Mouse (Mus musculus): ENCODE data around the gene Klhl25.
"Not testable (repeated sequence)": the region's sequence is repeated elsewhere in the genome, so short reads cannot be mapped to it uniquely, and the experiment has no call there.

The Klhl25 gene

DNA sequence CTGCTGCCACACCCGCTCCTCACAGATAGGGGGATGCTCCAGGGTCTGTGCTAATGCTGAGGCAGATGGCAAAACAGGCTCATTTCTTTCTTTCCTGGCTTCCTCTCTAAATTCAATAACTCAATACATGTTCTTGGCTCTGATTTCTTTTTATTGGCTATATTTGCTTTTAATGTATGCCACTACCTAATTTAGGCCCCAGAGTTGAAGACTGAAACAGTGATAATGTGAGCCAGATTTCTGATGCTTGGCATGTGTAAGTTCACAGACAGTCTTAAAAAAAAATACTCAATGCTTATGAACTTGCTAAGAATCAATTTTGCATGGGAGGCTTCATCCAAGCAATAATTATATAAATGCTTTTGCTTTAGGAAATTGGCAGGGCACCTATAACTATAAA lies 2.2 kb upstream of the Klhl25 start:
- no peak for DNase-seq (ENCODE audit: low read depth, low spot score)

DNA sequence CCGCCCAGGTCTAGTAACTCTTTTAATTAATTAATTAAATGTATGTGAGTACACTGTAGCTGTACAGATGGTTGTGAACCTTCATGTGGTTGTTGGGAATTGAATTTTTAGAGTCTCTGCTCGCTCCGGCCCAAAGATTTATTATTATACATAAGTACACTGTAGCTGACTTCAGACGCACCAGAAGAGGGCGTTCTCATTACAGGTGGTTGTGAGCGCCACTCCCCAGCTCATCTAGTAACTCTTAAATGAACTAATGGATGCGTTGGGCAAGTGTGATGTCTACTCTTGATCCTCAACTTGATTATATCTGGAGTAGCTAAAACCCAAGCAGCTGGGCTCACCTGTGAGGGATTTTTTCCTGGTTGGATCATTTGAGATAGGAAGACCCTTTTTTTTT lies 1.2 kb upstream of the Klhl25 start:
- no peak for DNase-seq (ENCODE audit: low read depth, low spot score)

DNA sequence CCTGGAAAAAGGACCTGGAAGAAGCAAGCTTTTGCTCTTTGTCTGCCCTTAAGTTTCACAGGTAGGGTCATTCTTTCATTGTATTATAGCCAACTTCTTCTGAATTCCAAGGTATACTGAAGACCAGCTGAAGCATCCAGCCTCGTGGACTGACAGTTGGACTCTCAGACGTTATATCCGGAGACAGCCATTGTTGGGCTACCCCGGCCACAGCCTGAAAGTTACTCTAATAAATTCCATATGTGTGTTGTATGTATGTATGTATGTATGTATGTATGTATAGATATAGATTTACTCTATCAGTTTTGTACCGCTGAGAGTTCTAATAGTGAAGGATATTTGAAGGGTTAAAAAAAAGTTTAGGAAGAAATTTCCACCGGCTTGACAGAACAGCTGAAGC lies 621 bp upstream of the Klhl25 start:
- no peak for DNase-seq (ENCODE audit: low read depth, low spot score)

DNA sequence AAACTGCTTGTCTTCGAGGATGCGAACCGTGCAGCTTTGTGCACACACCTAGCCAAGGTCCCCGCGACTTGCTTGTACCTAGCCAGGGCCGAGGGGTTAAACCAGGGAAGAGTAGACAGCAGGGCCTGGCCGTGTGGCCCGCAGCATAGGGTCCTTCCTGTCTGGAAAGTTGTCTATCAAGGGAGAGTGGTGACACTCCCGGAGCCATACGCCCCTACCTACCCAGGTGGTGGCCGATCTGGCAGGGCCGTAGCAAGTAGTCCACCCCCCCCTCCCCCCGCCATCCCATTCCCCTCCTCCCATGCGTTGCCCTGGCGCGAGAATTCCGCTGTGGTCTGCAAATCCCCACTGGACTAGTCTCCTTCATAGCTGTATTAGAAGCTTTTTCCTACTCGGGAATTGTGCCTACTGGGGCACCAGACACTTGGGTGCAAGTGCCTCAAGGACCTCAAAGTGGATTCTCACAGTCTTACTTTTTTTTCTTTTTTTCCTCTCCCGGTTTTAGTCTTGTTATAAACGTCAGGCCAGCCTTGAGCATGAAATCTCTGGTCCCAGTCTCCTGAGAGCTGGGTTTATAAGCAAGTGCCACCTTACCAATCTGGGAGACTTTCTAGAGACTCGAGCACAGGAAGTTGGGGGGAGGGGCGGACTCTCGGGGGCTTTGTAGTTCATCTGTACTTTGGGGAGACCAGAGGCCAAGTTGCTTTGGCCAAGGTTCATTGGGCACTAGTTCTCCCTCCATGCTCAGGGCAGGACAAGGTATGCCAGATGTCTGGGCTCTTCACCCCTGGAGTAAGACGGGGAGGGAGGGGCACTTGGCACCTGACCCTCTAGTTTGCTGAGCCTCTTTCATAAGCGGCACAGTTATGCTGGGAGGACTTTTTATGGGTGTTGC lies 913 bp downstream of the Klhl25 start:
- DNase-seq (ENCODE audit: low read depth, low spot score): peak; percentile 48

DNA sequence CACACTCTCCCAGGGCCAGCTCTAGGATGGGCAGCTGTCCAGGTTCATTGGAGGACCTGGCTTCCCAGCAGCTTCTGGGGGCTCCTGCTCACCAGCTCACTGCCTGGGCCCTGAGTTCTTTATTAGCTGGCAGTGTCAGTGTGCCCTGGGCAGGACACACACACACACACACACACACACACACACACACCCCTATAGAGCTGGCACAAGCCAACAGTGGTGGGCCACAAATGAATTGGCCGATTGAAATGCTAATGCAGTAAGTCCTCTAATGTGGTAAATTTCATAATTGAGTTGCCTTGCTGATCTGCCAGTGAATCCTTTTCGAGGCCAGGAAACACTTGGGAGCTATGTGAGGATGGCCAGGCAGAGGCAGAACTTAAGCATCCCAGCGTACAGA lies 2.3 kb downstream of the Klhl25 start:
- not testable (repeated sequence) for DNase-seq (ENCODE audit: low read depth, low spot score)

DNA sequence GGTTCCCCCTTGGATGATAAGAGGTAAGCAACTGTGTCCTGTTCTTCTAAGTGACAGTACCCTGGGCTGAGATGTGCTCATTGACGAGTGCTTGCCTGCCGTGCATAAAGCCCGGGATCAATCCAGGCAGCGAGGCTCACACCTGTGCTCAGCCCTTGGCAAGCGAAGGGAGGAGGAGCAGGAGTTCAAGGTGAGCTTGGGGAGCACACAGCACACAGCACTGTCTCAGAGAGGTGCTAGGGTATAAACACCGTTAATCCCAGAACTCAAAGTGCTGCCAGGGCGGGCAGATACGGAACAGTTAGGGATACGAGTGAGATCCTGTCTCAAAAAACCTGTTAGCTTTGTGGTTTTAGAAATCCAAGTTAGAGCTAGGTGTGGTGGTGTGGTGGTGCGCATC lies 3.2 kb downstream of the Klhl25 start:
- DNase-seq (ENCODE audit: low read depth, low spot score): no peak

DNA sequence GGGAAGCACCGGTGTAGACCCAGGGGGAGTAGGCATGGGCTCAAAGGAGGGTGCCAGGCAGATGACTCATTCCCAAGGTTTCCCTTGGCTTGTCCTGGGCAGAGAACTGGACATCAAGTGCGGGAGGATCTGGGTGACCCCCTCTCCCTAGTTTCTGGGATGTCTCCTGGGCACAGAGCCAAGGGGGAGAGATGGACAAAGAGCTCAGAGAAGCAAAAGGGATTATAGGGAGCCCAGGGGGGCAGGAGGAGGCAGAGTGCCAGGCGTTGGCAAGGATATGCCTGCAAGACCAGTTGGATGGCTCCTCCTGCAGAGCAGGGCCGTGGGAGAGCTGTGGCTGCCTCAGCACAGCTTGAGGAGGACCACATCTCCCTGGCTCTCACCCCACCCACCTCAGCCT lies 4.3 kb downstream of the Klhl25 start:
- no peak for DNase-seq (ENCODE audit: low read depth, low spot score)

DNA sequence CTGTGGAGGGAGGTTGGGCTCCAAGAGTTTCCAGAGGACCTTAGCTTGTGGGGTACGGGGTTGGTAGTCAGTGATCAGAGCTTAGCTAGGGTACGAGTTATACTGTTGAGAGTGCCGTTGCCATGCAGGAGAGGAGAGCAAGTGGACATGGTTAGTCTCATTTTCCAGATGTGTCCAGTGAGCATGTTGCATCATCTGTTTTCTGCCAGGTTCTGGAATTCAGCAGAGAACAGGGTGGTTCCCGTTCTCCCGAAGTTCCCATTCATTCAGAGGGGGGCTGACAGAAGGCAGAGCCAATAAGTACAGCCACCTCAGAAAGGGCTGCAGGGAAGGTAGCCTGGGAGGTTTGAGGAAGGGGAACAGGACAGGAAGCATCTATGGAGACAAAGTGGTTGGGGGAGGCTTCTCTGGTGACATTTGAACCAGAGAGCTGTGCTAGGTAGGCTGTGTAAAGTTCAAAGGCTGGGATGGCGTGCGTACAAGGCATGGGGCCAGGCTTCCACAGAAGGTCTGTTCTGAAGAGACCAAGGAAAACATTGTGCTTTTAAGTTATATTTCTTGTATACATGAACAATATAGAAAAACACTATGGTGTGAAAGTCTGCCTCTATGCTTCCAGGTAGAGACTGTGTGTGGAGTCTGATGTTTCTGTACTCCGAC lies 5.2 kb downstream of the Klhl25 start:
- no peak for DNase-seq (ENCODE audit: low read depth, low spot score)

DNA sequence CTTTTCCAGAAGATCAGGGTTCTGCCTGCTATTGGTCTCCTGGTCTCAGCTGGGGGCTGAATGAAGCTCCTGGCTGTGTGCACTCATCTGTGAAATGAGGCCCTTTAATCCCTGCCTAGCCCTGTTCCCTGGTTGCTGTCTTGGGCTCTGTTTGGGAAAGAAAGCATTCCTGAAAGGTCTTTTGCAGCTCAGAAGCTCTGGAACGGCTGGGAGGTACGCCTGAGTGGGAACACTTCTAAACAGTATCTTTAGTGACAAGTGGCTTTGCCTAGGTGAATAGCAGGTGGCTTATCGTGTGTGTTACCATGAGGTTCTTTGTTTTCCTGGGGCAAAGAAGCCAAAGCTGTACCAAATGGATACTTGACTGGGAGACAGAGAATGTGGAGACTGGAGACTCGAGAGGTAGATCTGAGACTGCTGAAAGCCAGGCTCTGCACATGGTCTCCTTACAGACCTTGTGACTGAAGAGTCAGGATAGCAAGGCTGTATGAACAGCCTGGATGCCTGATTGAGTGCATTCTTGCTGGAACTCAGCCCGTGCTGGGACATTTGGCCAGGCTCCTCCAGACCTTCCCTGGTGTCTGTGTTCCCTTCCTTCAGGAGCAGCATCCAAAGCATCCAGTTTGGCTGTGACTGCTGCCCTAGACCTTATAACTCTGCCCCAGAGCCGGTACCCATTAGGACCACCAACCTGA lies 6.3 kb downstream of the Klhl25 start:
- no peak for DNase-seq (ENCODE audit: low read depth, low spot score)

DNA sequence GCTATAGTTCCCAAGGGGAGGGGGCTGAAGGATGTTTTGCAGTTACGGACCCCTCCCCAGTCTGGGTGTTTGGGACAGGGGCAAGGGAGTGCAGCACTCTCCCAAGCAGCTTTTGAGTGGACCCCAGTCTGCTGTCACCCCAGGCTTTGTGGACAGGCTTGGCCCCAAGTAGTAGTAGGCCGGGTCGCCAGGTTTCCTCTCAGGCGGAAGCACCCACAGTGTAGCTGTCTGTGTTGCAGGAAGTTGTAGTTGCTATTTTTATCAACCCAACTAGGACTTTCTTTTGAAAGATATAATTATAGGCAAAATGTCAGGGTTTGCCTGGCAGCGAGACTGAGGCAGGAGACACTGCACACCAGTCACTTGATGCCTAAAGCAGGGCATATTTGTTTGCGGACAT lies 6.9 kb downstream of the Klhl25 start:
- no peak for DNase-seq (ENCODE audit: low read depth, low spot score)

DNA sequence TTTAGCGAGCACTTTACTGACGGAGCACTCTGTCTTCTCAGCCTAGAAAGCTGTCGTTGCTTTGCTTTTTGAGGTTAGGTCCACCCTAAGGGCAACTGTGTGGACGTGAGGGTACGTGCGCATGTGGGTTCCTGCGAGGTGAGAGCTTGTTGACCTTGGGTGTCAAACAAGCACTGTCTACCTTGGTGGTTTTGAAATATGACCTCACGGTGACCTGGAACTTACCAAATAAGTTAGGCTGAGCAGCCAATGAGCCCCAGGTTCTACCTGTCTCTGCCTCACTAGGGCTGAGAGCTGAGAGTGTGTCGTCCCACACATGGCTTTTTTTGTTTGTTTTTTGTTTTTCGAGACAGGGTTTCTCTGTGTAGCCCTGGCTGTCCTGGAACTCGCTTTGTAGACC lies 8.1 kb downstream of the Klhl25 start:
- no peak for DNase-seq (ENCODE audit: low read depth, low spot score)

DNA sequence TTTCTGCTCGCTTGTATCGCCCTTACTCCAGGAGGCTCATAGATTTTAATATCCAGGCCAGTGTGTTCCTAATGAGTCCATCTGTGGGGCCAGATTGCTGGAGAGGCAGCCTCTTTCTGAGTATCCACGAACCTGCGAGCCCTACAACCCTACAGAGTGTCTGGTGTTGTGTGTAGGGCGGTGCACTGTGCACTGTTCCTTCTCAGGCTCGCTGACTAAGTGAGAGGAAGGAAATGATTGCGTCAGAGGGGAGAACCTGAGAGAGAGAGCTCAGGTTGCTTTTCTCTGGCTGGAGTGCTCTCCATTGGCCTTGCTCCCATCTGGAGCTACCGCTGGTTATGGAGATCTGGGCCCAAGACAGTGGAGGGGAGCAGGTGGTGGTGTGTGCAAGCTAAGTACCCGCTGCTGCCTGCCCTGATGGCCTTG lies 11.7 kb downstream of the Klhl25 start:
- DNase-seq (ENCODE audit: low read depth, low spot score): no peak

DNA sequence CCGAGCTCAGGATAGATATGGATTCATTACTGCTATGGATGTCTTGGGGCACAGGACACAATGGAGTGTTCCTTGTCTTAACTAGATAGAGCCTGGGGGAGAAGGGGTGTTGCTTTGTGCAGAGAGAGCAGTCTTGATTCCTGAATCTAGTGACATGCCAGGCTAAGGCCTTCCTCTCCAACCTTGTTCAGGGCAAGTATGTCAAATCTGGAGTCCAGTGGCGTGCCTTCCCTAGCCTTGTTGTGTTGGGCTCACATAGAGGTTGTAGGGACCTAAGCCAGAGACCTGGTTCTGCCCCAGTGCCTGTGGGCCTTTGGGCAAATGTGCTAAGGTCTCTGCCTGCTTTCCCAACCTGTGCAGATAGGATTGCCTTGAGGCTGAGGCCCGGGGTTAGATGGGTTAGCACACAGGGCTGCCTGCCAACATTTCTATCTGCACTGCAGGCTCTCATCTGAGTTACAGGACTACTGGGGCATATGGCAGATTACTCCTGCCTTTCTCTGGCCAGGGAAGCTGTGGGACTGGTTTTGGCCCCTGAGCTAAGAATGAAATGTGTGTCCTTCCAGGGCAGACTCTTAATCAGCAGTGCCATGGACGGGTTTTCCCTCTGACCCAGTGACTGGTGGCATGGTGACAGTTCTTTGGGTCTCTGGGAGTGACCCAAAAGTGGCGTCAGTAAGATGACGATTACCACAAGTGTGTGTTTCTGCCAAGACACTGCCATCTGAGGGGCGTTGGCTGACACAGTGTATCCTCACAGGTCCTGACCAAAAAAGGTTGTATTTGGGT lies 13.7 kb downstream of the Klhl25 start:
- not testable (repeated sequence) for DNase-seq (ENCODE audit: low read depth, low spot score)

DNA sequence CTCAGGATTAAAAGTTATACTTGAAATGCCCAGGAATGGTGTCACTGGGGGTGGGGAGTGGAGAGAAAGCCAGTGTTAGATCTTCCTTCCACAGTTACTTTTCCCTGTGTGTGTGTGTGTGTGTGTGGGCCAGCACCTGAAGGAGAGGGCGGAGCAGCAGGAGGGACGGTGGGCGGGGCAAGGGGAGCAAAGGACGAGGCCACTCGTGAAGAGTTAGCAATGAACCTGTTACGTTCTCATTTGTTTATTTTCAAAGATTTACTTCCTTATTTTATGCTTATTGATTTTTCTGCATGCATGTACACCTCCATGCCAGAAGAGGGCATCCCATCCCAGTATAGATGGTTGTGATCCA lies 14.3 kb downstream of the Klhl25 start:
- DNase-seq (ENCODE audit: low read depth, low spot score): not testable (repeated sequence)

DNA sequence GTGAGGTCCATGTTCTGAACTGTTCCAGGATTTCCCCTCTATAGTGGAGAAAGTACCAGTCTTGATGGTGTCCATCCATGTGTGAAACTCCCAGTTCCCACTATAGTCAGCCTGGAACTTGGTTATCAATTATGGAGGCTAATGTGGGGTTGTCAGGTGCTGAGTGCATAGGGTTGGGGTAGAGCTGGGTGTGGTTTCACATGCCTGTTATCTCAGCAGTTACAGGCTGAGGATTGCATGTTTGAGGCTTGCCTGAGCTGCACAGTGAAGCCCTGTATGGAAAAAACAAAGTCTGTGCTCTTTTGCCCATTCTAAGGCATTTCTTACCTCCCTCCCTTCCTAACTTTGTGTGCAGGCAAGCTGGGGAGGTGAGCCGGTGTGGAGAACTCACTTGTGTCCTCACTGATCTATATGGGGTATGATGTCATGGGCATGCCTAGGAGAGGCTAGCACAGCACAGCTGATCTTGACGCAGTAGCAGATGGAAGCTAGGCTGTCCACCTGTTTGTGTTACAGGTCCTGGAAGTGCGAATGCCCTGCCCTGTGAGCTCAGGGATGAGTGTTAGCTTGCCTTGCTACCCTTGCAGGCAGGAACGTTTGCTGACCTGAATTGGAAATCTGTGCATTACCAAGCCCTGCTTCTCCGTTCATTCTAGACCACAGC lies 15.3 kb downstream of the Klhl25 start:
- DNase-seq (ENCODE audit: low read depth, low spot score): not testable (repeated sequence)

DNA sequence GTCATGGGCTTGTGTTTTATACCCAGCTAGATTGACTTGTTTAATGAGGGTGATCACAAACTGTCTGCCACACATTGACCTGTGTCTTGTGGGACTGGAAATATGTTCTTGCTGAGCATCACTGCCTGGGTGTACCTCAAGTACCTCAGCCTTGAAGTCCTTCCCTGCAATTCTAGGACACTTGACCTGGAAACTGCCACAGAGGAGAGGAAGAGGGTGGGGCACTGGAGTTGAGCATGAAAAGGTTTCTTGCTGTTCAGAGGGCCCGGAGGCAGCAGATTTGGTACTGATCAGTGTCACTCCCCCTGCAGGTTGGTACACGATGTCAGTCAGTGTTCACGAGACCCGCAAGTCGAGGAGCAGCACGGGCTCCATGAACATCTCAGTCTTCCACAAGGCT lies 16.9 kb downstream of the Klhl25 start:
- DNase-seq (ENCODE audit: low read depth, low spot score): no peak

DNA sequence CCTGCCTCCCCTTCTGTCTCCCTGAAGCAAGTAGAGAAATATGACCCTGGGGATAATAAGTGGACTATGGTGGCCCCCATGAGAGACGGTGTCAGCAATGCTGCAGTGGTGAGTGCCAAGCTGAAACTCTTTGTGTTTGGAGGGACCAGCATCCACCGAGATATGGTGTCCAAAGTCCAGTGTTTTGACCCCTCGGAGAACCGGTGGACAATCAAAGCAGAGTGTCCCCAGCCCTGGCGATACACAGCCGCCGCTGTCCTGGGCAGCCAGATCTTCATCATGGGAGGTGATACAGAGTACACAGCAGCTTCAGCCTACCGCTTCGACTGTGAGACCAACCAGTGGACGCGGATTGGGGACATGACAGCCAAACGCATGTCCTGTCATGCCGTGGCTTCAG lies 18.4 kb downstream of the Klhl25 start:
- DNase-seq (ENCODE audit: low read depth, low spot score): no peak

DNA sequence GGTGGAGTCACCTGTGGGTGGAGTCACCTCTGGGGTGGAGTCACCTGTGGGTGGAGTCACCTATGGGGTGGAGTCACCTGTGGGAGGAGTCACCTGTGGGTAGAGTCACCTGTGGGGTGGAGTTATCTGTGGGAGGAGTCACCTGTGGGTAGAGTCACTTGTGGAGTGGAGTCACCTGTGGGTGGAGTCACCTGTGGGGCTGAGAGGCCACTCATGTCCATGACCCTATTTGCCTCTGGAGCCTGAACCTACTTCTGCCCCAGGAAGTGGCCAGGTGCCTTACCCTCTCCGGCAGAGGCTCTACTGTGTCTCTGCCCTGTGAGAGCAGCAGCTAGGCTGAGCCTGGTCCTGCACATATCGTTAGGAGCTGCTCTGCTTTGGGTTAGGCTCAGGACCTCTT lies 20.6 kb downstream of the Klhl25 start:
- no peak for DNase-seq (ENCODE audit: low read depth, low spot score)

DNA sequence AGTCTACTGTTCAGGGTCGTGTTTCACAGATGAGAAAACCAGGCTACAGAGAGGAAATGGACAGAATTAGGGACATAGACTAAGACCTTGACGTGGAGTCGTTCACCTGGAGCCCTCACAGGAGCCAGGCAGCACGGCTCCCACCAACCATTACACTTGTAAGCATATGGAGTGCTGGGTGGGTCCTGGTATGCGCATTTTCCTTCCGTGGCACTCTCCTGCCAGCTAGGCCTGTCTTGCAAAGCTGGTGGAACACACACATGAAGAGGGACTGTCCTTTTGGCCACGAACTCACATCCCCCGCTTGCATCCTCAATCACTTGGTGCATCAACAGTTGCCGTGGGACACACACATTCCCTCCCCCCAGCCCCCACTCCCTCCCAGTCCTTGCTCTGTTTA lies 22.4 kb downstream of the Klhl25 start:
- DNase-seq (ENCODE audit: low read depth, low spot score): no peak

DNA sequence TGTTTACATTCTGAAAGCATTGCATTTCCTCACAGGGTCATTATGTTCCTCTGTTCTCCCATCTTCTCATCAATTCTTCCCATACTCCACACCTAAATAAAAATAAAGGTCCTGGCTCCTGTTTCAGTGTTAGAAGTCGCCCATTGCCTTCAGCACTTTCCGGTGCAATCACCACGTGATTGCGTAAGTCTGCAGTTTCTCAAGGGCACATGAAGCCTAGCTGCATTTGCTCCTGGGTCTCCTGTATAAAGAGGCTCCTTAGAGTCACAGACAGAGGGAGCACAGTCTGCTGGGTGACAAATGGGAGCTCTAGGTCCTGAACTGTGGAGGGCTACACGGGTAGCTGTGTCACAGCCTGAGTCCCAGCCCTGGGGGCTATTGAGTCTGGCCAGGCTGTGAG lies 24.1 kb downstream of the Klhl25 start:
- DNase-seq (ENCODE audit: low read depth, low spot score): no peak

DNA sequence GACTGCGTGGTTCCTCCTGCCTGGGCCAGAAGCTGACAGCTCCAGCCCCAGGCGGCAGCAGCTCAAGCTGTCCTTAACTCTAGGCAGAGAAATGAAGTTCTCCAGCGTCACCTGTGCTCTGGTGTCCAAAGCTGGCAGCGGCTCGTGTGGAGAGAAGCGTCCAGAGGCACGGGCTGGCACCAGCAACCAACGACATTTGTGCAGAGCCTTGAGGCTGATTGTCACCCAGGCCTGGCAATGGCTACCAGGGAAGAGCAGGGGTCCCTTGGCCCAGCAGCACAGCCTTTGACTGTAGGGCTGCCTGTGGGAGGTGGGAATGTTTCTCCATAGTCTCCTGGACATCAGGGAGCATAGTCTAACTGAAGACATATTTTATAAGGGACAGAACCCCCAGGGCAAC lies 24.6 kb downstream of the Klhl25 start:
- DNase-seq (ENCODE audit: low read depth, low spot score): no peak

Measured in ZHBTc4 (cell line).